Mouse (Mus musculus): Measurements from ENCODE around the gene Vps13d. TPM values are rescaled to one million over a fixed set of nuclear protein-coding genes. Genes with fewer than 3 reads are reported as not detected.

The Vps13d gene
- total RNA-seq, 4 experiments from 2014 or later = 76.7 to 88.3 (median 79.4) TPM

GRCm38 (mm10) chr4:145150345-145151102 is 44.3 kb downstream of the Vps13d start:
- no peak for DNase-seq (ENCODE audit: low spot score)

GRCm38 (mm10) chr4:145147006-145147961 is 47.5 kb downstream of the Vps13d start:
- DNase-seq (ENCODE audit: low spot score) = no peak

- DNase-seq (ENCODE audit: low spot score) = no peak
These were observed 51.3 kb downstream of the Vps13d start for GRCm38 (mm10) chr4:145143533-145143932.

- DNase-seq (ENCODE audit: low spot score) = no peak
These were observed 58.1 kb downstream of the Vps13d start for GRCm38 (mm10) chr4:145136705-145137104.

- DNase-seq (ENCODE audit: low spot score) = no peak
These were observed 59.3 kb downstream of the Vps13d start for GRCm38 (mm10) chr4:145135473-145135872.

- no peak for DNase-seq (ENCODE audit: low spot score)
These were observed 64.0 kb downstream of the Vps13d start for GRCm38 (mm10) chr4:145130772-145131171.

GRCm38 (mm10) chr4:145129956-145130548 is 64.8 kb downstream of the Vps13d start:
- DNase-seq (ENCODE audit: low spot score) = peak; percentile 41

GRCm38 (mm10) chr4:145125463-145126220 is 69.2 kb downstream of the Vps13d start:
- DNase-seq (ENCODE audit: low spot score) = no peak

GRCm38 (mm10) chr4:145124419-145124818 is 70.4 kb downstream of the Vps13d start:
- DNase-seq (ENCODE audit: low spot score) = no peak

- no peak for DNase-seq (ENCODE audit: low spot score)
These were observed 83.2 kb downstream of the Vps13d start for GRCm38 (mm10) chr4:145111641-145112040.

- DNase-seq (ENCODE audit: low spot score) = no peak
These were observed 84.1 kb downstream of the Vps13d start for GRCm38 (mm10) chr4:145110736-145111135.

- DNase-seq (ENCODE audit: low spot score) = no peak
These were observed 88.0 kb downstream of the Vps13d start for GRCm38 (mm10) chr4:145106796-145107195.

GRCm38 (mm10) chr4:145105319-145105718 is 89.5 kb downstream of the Vps13d start:
- DNase-seq (ENCODE audit: low spot score) = no peak

GRCm38 (mm10) chr4:145104917-145105316 is 89.9 kb downstream of the Vps13d start:
- DNase-seq (ENCODE audit: low spot score) = no peak

- no peak for DNase-seq (ENCODE audit: low spot score)
These were observed 91.2 kb downstream of the Vps13d start for GRCm38 (mm10) chr4:145103617-145104016.

GRCm38 (mm10) chr4:145101823-145102718 is 92.7 kb downstream of the Vps13d start:
- DNase-seq (ENCODE audit: low spot score) = no peak

GRCm38 (mm10) chr4:145099853-145100252 is 95.0 kb downstream of the Vps13d start:
- DNase-seq (ENCODE audit: low spot score) = no peak

- no peak for DNase-seq (ENCODE audit: low spot score)
These were observed 95.5 kb downstream of the Vps13d start for GRCm38 (mm10) chr4:145099344-145099743.

- DNase-seq (ENCODE audit: low spot score) = no peak
These were observed 96.8 kb downstream of the Vps13d start for GRCm38 (mm10) chr4:145097974-145098373.

GRCm38 (mm10) chr4:145096481-145097039 is 98.2 kb downstream of the Vps13d start:
- DNase-seq (ENCODE audit: low spot score) = peak; percentile 31
